Mouse (Mus musculus): Measurements from ENCODE around the gene Wnt9b. TPM values are rescaled to one million over a fixed set of nuclear protein-coding genes. Genes with fewer than 3 reads are reported as not detected.

The Wnt9b gene
- polyA plus RNA-seq, 1 experiment from 2014 or later = 2.5 TPM

Other genes with a start within 250 kb of the Wnt9b start
- not detected in 2 replicates for gene Lrrc37a, start 245.2 kb downstream of the Wnt9b start, polyA plus RNA-seq (2016; fragmentation: Nextera tagmentation; extraction: Ambion mirVana)
- not detected in 2 replicates for gene Gm884, start 128.7 kb downstream of the Wnt9b start, polyA plus RNA-seq (2016; fragmentation: Nextera tagmentation; extraction: Ambion mirVana)
- not detected in 2 replicates for gene Lyzl6, start 110.9 kb downstream of the Wnt9b start, polyA plus RNA-seq (2016; fragmentation: Nextera tagmentation; extraction: Ambion mirVana)
- gene Rprml, start 100.3 kb downstream of the Wnt9b start, polyA plus RNA-seq (2016; fragmentation: Nextera tagmentation; extraction: Ambion mirVana) = 0.63 and 0.79 TPM in 2 replicates
- gene Gosr2, start 51.9 kb downstream of the Wnt9b start, polyA plus RNA-seq (2016; fragmentation: Nextera tagmentation; extraction: Ambion mirVana) = 69.7 and 69.9 TPM in 2 replicates
- gene Wnt3, start 24.3 kb upstream of the Wnt9b start, polyA plus RNA-seq (2016; fragmentation: Nextera tagmentation; extraction: Ambion mirVana) = 0.12 and 0.23 TPM in 2 replicates
- 36.4 and 42.5 TPM in 2 replicates for gene Nsf, start 204.2 kb upstream of the Wnt9b start, polyA plus RNA-seq (2016; fragmentation: Nextera tagmentation; extraction: Ambion mirVana)
- gene Arf2, start 216.9 kb upstream of the Wnt9b start, polyA plus RNA-seq (2016; fragmentation: Nextera tagmentation; extraction: Ambion mirVana) = 60.3 and 65.8 TPM in 2 replicates

Data from heart, embryonic 12.5 days (tissue).